Mouse (Mus musculus) forebrain, postnatal 0 days (tissue): ENCODE data around the gene Shc4. TPM values are rescaled to one million over a fixed set of nuclear protein-coding genes. Genes with fewer than 3 reads are reported as not detected.

Experiments used
- ATAC-seq: fragments of 200-750 bp; cut with Nextera tagmentation; 2 replicates; pipeline ENCODE4 v1.8.0; 2017; ENCODE audit warnings: mild to moderate bottlenecking, moderate library complexity
- DNase-seq: peaks from one replicate; pipeline ENCODE4 v3.0.0-alpha.2; 2015
- H3K27ac ChIP-seq: fragments of 300-500 bp; sonication (generic); 2 replicates; pipeline ENCODE4 v1.5.1; 2014; ENCODE audit warnings: low read depth, mild to moderate bottlenecking, antibody characterized with exemption, low read length, moderate library complexity, mixed read lengths
- H3K27me3 ChIP-seq: fragments of 300-500 bp; sonication (generic); 2 replicates; pipeline ENCODE4 v1.6.1; 2014; ENCODE audit warnings: mild to moderate bottlenecking, low read length, mixed read lengths; ENCODE audit not compliant: insufficient read depth
- H3K36me3 ChIP-seq: fragments of 300-500 bp; sonication (generic); 2 replicates; pipeline ENCODE4 v1.6.1; 2014; ENCODE audit warnings: mild to moderate bottlenecking, moderate library complexity; ENCODE audit not compliant: insufficient read depth
- H3K4me1 ChIP-seq: fragments of 300-500 bp; sonication (generic); 2 replicates; pipeline ENCODE4 v1.6.1; 2014; ENCODE audit warnings: antibody characterized with exemption; ENCODE audit not compliant: insufficient read depth
- H3K4me2 ChIP-seq: fragments of 300-500 bp; sonication (generic); 2 replicates; pipeline ENCODE4 v1.6.1; 2014; ENCODE audit warnings: low read depth, mild to moderate bottlenecking, moderate library complexity
- H3K4me3 ChIP-seq: fragments of 300-500 bp; sonication (generic); 2 replicates; pipeline ENCODE4 v1.5.1; 2014; ENCODE audit warnings: low read depth, low read length, mixed read lengths
- H3K9ac ChIP-seq: fragments of 300-500 bp; sonication (generic); 2 replicates; pipeline ENCODE4 v1.6.1; 2014; ENCODE audit warnings: mild to moderate bottlenecking
- H3K9me3 ChIP-seq: fragments of 300-500 bp; sonication (generic); 2 replicates; pipeline ENCODE4 v1.6.1; 2016; ENCODE audit warnings: low read length
- CTCF ChIP-seq: sonication (generic); IDR thresholded peaks from 2 replicates; pipeline ENCODE4 v1.5.1; 2016; ENCODE audit warnings: antibody characterized with exemption, control low read depth, low read depth
- WGBS: fragments of 180-500 bp; shearing (Covaris S2); extraction: QIAGEN DNeasy Blood & Tissue Kit; methylation state at CpG from one replicate; pipeline ENCODE4 v1.1.7; 2014; 5-methylcytosine and 5-hydroxymethylcytosine counted together
- polyA plus RNA-seq: library from polyadenylated mRNA; unstranded; fragments of >200 nt; fragmentation: Nextera tagmentation; extraction: Ambion mirVana; gene quantifications from 2 replicates; pipeline ENCODE4 v1.2.1, GENCODE M21; 2015
- total RNA-seq: library from RNA; depleted of rRNA; stranded (reverse); fragments of >200 nt; gene quantifications from 2 replicates; pipeline ENCODE4 v1.2.3, GENCODE M21; 2014

The Shc4 gene
- total and polyA plus RNA-seq, 2 experiments from 2014 or later, result 2.5 to 6.8 TPM

DNA sequence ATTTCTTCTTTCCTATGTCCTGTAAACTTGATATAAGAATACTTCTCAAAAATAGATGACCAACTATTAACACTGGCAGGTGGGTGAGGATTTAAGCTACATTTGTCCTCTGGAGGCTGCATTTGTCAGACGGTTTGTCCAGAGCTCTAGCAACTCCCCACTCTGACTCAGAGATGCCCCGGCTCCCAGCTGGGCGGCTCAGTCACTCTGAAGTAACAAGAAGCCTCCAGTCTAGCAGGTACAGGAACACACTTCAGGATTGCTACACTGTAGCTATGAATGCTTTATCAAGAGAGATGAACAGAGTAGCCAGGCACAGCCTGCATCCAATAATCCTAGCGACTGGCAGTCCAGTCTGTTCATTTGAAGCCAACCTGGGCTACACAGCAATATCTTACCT lies 125.0 kb downstream of the Shc4 start:
- 85% methylated on average over 4 of the region's 4 CpGs for WGBS
- no peak for ATAC-seq
- Histone ChIP-seq H3K27me3 (no peaks in the 10 kb centered on the region), H3K36me3 (peaks cover 16% of the 10 kb centered on the region; the same call in 1 of the 2 replicates), H3K27ac (no peak overlapping the region), H3K4me3 (no peak overlapping the region), H3K9ac (no peak overlapping the region), H3K4me1 (no peaks in the 10 kb centered on the region), H3K4me2 (no peak overlapping the region), H3K9me3 (no peaks in the 10 kb centered on the region)
- no peak for TF ChIP-seq CTCF
- DNase-seq, result no peak

DNA sequence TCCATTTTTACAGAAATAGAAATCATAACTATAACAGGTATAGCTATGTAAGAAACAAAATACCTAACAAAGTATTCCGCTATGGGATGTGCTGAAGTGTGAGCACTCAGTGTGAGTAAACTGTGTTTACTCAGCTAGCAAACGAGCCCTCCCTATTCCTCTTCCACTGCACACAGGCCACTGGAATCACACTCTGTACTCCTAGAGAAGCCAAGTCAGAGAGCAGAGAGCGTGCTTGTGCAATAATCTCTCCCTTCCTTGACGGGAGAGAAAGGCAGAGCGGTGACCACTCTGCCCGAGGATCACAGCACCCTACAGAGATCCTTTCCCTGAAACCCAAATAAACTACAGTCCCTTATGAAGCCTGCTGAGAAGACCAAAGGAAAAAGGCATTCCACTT lies 125.7 kb downstream of the Shc4 start:
- Histone ChIP-seq H3K9ac (no peak overlapping the region), H3K4me2 (no peak overlapping the region), H3K27ac (no peak overlapping the region), H3K9me3 (no peaks in the 10 kb centered on the region), H3K4me1 (no peaks in the 10 kb centered on the region), H3K4me3 (no peak overlapping the region), H3K27me3 (no peaks in the 10 kb centered on the region), H3K36me3 (peaks cover 16% of the 10 kb centered on the region; the same call in 1 of the 2 replicates)
- WGBS, result 78% methylated on average over 6 of the region's 6 CpGs
- ATAC-seq (no peak), DNase-seq (no peak)
- TF ChIP-seq CTCF, result no peak

GRCm38 (mm10) chr2:125594786-125595185 lies 129.2 kb downstream of the Shc4 start:
- Histone ChIP-seq H3K27me3 (no peaks in the 10 kb centered on the region), H3K27ac (no peak overlapping the region), H3K4me1 (no peaks in the 10 kb centered on the region), H3K9me3 (no peaks in the 10 kb centered on the region), H3K9ac (no peak overlapping the region), H3K4me3 (no peak overlapping the region), H3K36me3 (peaks cover 6% of the 10 kb centered on the region; the same call in 1 of the 2 replicates), H3K4me2 (no peak overlapping the region)
- 71% methylated on average over 12 of the region's 12 CpGs for WGBS
- no peak for TF ChIP-seq CTCF
- DNase-seq (no peak), ATAC-seq (no peak)

- Histone ChIP-seq H3K27me3 (no peaks in the 10 kb centered on the region), H3K9ac (no peak overlapping the region), H3K27ac (no peak overlapping the region), H3K4me1 (no peaks in the 10 kb centered on the region), H3K9me3 (no peaks in the 10 kb centered on the region), H3K4me2 (no peak overlapping the region), H3K4me3 (no peak overlapping the region), H3K36me3 (0 out of 2 replicates have a peak, but pooled peaks cover 4% of the 10 kb centered on the region)
- peak; percentile 40 for TF ChIP-seq CTCF
- 83% methylated on average over 6 of the region's 6 CpGs for WGBS
- no peak; the same call in 1 of the 2 replicates for ATAC-seq
- DNase-seq, result no peak
Measured at GRCm38 (mm10) chr2:125594072-125594471, 129.9 kb downstream of the Shc4 start.

DNA sequence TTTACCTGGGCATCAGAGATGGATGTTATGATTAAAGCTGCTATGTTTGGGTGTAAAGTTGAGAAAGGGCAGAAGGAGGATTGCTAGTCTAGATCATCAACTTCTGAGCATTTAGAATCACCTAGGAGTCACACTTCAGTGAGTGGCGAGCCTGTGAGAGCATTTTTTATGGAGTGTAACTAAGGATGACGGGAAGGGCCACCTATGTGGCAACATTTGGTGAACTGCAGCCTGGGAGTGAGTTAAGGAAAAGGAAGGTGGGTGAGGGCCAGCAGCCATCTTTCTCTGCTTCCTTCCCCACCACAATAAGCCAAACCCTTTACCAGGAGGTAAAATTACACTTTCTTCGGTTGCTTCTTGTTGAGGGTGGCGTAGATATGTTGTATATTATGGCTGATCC lies 132.1 kb downstream of the Shc4 start:
- no peak overlapping the region for H3K27ac ChIP-seq
- no peak for TF ChIP-seq CTCF
- H3K4me1 ChIP-seq, result no peaks in the 10 kb centered on the region
- DNase-seq (no peak), ATAC-seq (no peak)
- no peaks in the 10 kb centered on the region for H3K9me3 ChIP-seq
- H3K4me3 ChIP-seq, result no peak overlapping the region
- no peaks in the 10 kb centered on the region for H3K27me3 ChIP-seq
- 0 out of 2 replicates have a peak, but pooled peaks cover 10% of the 10 kb centered on the region for H3K36me3 ChIP-seq
- no peak overlapping the region for H3K9ac ChIP-seq
- 98% methylated on average over 4 of the region's 4 CpGs for WGBS
- no peak overlapping the region for H3K4me2 ChIP-seq

DNA sequence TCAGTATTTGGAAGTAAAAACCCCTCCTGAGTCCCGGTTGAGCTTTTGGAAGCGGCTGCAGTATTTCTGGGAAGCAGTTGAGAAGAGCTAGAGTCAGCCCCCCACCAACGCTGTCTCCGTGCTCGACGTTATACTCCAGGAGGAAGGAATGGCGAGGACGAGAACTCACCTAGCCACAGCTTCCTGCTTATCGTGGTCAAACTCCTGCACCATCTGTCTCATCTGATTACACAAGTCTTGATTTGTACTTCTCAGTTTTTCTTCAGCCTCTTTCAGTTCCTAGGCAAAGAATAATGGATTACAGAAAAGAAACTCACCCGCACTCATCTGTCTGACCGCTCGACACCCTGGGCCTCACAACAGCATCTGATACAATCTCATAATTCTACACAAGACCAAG lies 134.7 kb downstream of the Shc4 start:
- no peaks in the 10 kb centered on the region for H3K4me1 ChIP-seq
- H3K9ac ChIP-seq, result no peak overlapping the region
- peaks cover 13% of the 10 kb centered on the region for H3K36me3 ChIP-seq
- TF ChIP-seq CTCF, result no peak
- H3K4me3 ChIP-seq, result no peak overlapping the region
- DNase-seq (no peak), ATAC-seq (no peak)
- 95% methylated on average over 12 of the region's 12 CpGs for WGBS
- H3K27ac ChIP-seq, result no peak overlapping the region
- H3K27me3 ChIP-seq, result no peaks in the 10 kb centered on the region
- no peaks in the 10 kb centered on the region for H3K9me3 ChIP-seq
- no peak overlapping the region for H3K4me2 ChIP-seq

DNA sequence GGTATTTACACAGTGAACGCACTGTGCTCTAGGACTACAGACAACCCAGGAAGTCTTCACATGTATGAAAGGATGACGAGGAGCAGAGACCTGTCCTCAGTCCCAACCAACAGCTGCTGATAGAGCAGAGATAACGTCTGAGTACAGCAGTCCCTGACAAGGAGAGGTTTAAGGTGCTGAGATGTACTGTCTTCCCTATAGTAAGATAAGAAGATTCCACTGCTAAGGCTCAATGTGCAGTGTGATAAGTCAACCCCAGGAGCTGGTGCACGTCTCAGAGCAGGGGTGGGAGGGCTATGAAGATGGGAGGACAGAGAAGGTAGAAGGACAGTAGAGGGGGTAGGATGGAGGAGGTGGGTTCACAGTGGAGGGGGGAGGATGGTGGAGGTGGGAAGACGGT lies 142.9 kb downstream of the Shc4 start:
- Histone ChIP-seq H3K4me2 (no peak overlapping the region), H3K27me3 (no peaks in the 10 kb centered on the region), H3K36me3 (peaks cover 12% of the 10 kb centered on the region), H3K27ac (no peak overlapping the region), H3K4me3 (no peak overlapping the region), H3K9ac (no peak overlapping the region), H3K9me3 (no peaks in the 10 kb centered on the region), H3K4me1 (no peaks in the 10 kb centered on the region)
- DNase-seq (no peak), ATAC-seq (no peak)
- WGBS, result 86% methylated on average over 5 of the region's 5 CpGs
- no peak for TF ChIP-seq CTCF
